Mouse (Mus musculus) hindbrain, postnatal 0 days (tissue): ENCODE results near the gene Was. TPM values are rescaled to one million over a fixed set of nuclear protein-coding genes. Genes with fewer than 3 reads are reported as not detected.
"Not testable (repeated sequence)": the region's sequence is repeated elsewhere in the genome, so short reads cannot be mapped to it uniquely, and the experiment has no call there.

Source experiments
- ATAC-seq: fragments of 200-750 bp; cut with Nextera tagmentation; 2 replicates; pipeline ENCODE4 v1.8.0; 2017; ENCODE audit warnings: mild to moderate bottlenecking, moderate TSS enrichment, moderate library complexity
- DNase-seq: peaks from one replicate; pipeline ENCODE4 v3.0.0-alpha.2; 2015; ENCODE audit warnings: low spot score
- H3K27ac ChIP-seq: fragments of 300-500 bp; sonication (generic); 2 replicates; pipeline ENCODE4 v1.5.1; 2014; ENCODE audit warnings: mild to moderate bottlenecking
- H3K27me3 ChIP-seq: fragments of 300-500 bp; sonication (generic); 2 replicates; pipeline ENCODE4 v1.6.1; 2014; ENCODE audit warnings: low read length, mixed read lengths; ENCODE audit not compliant: insufficient read depth
- H3K36me3 ChIP-seq: fragments of 300-500 bp; sonication (generic); 2 replicates; pipeline ENCODE4 v1.6.1; 2014; ENCODE audit warnings: low read length, mixed read lengths; ENCODE audit not compliant: insufficient read depth
- H3K4me1 ChIP-seq: fragments of 300-500 bp; sonication (generic); 2 replicates; pipeline ENCODE4 v1.6.1; 2014; ENCODE audit warnings: antibody characterized with exemption, low read length, mixed read lengths; ENCODE audit not compliant: insufficient read depth
- H3K4me2 ChIP-seq: fragments of 300-500 bp; sonication (generic); 2 replicates; pipeline ENCODE4 v1.6.1; 2014; ENCODE audit warnings: low read depth, mild to moderate bottlenecking, low read length, moderate library complexity, mixed read lengths
- H3K4me3 ChIP-seq: fragments of 300-500 bp; sonication (generic); 2 replicates; pipeline ENCODE4 v1.5.1; 2014; ENCODE audit warnings: low read length
- H3K9ac ChIP-seq: fragments of 300-500 bp; sonication (generic); replicated peaks from 2 replicates; pipeline ENCODE4 v1.6.1; 2014; ENCODE audit warnings: mild to moderate bottlenecking, low read length, moderate library complexity, mixed read lengths
- H3K9me3 ChIP-seq: fragments of 300-500 bp; sonication (generic); 2 replicates; pipeline ENCODE4 v1.6.1; 2016; ENCODE audit warnings: low read length, mixed read lengths
- CTCF ChIP-seq: IDR thresholded peaks from 2 replicates; pipeline ENCODE4 v1.5.1; 2016; ENCODE audit warnings: antibody characterized with exemption, control low read depth, low read depth
- WGBS: fragments of 180-500 bp; shearing (Covaris S2); extraction: QIAGEN DNeasy Blood & Tissue Kit; methylation state at CpG from one replicate; pipeline ENCODE4 v1.1.7; 2014; 5-methylcytosine and 5-hydroxymethylcytosine counted together
- polyA plus RNA-seq: library from polyadenylated mRNA; unstranded; fragments of >200 nt; fragmentation: Nextera tagmentation; extraction: Ambion mirVana; gene quantifications from 2 replicates; pipeline ENCODE4 v1.2.1, GENCODE M21; 2015
- total RNA-seq: library from RNA; depleted of rRNA; stranded (reverse); fragments of >200 nt; gene quantifications from 2 replicates; pipeline ENCODE4 v1.2.3, GENCODE M21; 2014; rRNA removed

Gene Was
- total and polyA plus RNA-seq, 2 experiments from 2014 or later: 0.11 to 0.99 TPM

- ATAC-seq: no peak; the same call in 1 of the 2 replicates
- H3K9ac ChIP-seq: peak overlapping the region; percentile 35; the same call in 1 of the 2 replicates
Observed at GRCm38 (mm10) chrX:8075104-8075503, 15.2 kb downstream of the Was start.

GRCm38 (mm10) chrX:8074430-8075014, 15.8 kb downstream of the Was start, which contains the start of gene Suv39h1:
Suv39h1 (minus strand) TSS chrX:8074760.
- WGBS: 35% methylated on average over 45 of the region's 46 CpGs

More at GRCm38 (mm10) chrX:8075104-8075503, 15.2 kb downstream of the Was start:
- H3K36me3 ChIP-seq: no peaks in the 10 kb centered on the region
- peak overlapping the region; percentile 73 for H3K27ac ChIP-seq
- TF ChIP-seq CTCF: no peak
- DNase-seq: peak; percentile 1
- H3K27me3 ChIP-seq: no peaks in the 10 kb centered on the region
- no peaks in the 10 kb centered on the region for H3K9me3 ChIP-seq
- no peaks in the 10 kb centered on the region for H3K4me1 ChIP-seq
- 41% methylated on average over 3 of the region's 3 CpGs for WGBS
- H3K4me3 ChIP-seq: peak overlapping the region; percentile 56
- peak overlapping the region; percentile 58 for H3K4me2 ChIP-seq

GRCm38 (mm10) chrX:8073881-8074429, 16.3 kb downstream of the Was start:
- Histone ChIP-seq H3K4me3 (peak overlapping the region; percentile 56), H3K36me3 (no peaks in the 10 kb centered on the region), H3K9ac (peak overlapping the region; percentile 55), H3K9me3 (no peaks in the 10 kb centered on the region), H3K27ac (peak overlapping the region; percentile 86), H3K4me1 (no peaks in the 10 kb centered on the region), H3K4me2 (peak overlapping the region; percentile 54), H3K27me3 (no peaks in the 10 kb centered on the region)
- peak; percentile 24; the same call in 1 of the 2 replicates for ATAC-seq
- WGBS: 21% methylated on average over 60 of the region's 64 CpGs
- no peak for TF ChIP-seq CTCF
- peak; percentile 70 for DNase-seq

More at GRCm38 (mm10) chrX:8074430-8075014, 15.8 kb downstream of the Was start, which contains the start of gene Suv39h1:
- peak within 1 kb of the TSS; percentile 58 for H3K4me2 ChIP-seq
- H3K9me3 ChIP-seq: no peaks in the 10 kb centered on the region
- no peaks in the 10 kb centered on the region for H3K36me3 ChIP-seq
- peak within 1 kb of the TSS; percentile 55 for H3K9ac ChIP-seq
- TF ChIP-seq CTCF: no peak
- ATAC-seq (peak; percentile 98), DNase-seq (peak; percentile 97)
- H3K4me1 ChIP-seq: no peaks in the 10 kb centered on the region
- peak within 1 kb of the TSS; percentile 86 for H3K27ac ChIP-seq
- no peaks in the 10 kb centered on the region for H3K27me3 ChIP-seq
- H3K4me3 ChIP-seq: peak within 1 kb of the TSS; percentile 56

GRCm38 (mm10) chrX:8069166-8069565, 21.1 kb downstream of the Was start:
- TF ChIP-seq CTCF: no peak
- Histone ChIP-seq H3K9me3 (no peaks in the 10 kb centered on the region), H3K36me3 (0 out of 2 replicates have a peak, but pooled peaks cover 3% of the 10 kb centered on the region), H3K4me1 (no peaks in the 10 kb centered on the region), H3K27me3 (no peaks in the 10 kb centered on the region), H3K4me3 (no peak overlapping the region), H3K27ac (no peak overlapping the region), H3K9ac (no peak overlapping the region), H3K4me2 (no peak overlapping the region)
- no peak for DNase-seq
- WGBS: 100% methylated on average over 1 of the region's 1 CpGs
- no peak for ATAC-seq

GRCm38 (mm10) chrX:8051044-8051781, 39.1 kb downstream of the Was start:
- H3K36me3 ChIP-seq, H3K4me3 ChIP-seq, ATAC-seq, H3K4me2 ChIP-seq, H3K9ac ChIP-seq, H3K27ac ChIP-seq, DNase-seq, H3K27me3 ChIP-seq, H3K4me1 ChIP-seq, H3K9me3 ChIP-seq: not testable (repeated sequence)
- 77% methylated on average over 7 of the region's 8 CpGs for WGBS

- WGBS: 89% methylated on average over 1 of the region's 1 CpGs
- H3K4me1 ChIP-seq: no peaks in the 10 kb centered on the region
Observed at GRCm38 (mm10) chrX:8033009-8033408, 57.3 kb downstream of the Was start.

More at GRCm38 (mm10) chrX:8033009-8033408, 57.3 kb downstream of the Was start:
- Histone ChIP-seq H3K4me2 (no peak overlapping the region), H3K4me3 (no peak overlapping the region), H3K27me3 (no peaks in the 10 kb centered on the region), H3K36me3 (no peaks in the 10 kb centered on the region), H3K9ac (no peak overlapping the region), H3K9me3 (no peaks in the 10 kb centered on the region), H3K27ac (no peak overlapping the region)
- DNase-seq (no peak), ATAC-seq (no peak)
- TF ChIP-seq CTCF: no peak

Other genes starting within 250 kb of the Was start
- 64.9 and 75.8 TPM in 2 replicates for gene Otud5, start 249.1 kb downstream of the Was start, total RNA-seq
- gene Otud5, start 249.1 kb downstream of the Was start, polyA plus RNA-seq: 36.8 and 37.3 TPM in 2 replicates
- 13.9 and 18.3 TPM in 2 replicates for gene Pim2, start 212.2 kb downstream of the Was start, total RNA-seq
- gene Pim2, start 212.2 kb downstream of the Was start, polyA plus RNA-seq: 20.8 and 22.3 TPM in 2 replicates
- gene Slc35a2, start 206.5 kb downstream of the Was start, total RNA-seq: 38.0 and 61.0 TPM in 2 replicates
- gene Slc35a2, start 206.5 kb downstream of the Was start, polyA plus RNA-seq: 43.7 and 46.2 TPM in 2 replicates
- gene Pqbp1, start 191.2 kb downstream of the Was start, total RNA-seq: 83.8 and 100 TPM in 2 replicates
- gene Pqbp1, start 191.2 kb downstream of the Was start, polyA plus RNA-seq: 200 and 201 TPM in 2 replicates
- 37.3 and 47.4 TPM in 2 replicates for gene Timm17b, start 191.1 kb downstream of the Was start, total RNA-seq
- 125 and 133 TPM in 2 replicates for gene Timm17b, start 191.1 kb downstream of the Was start, polyA plus RNA-seq
- not detected in 2 replicates for gene Gm10491, start 182.7 kb downstream of the Was start, total RNA-seq
- not detected in 2 replicates for gene Gm10491, start 182.7 kb downstream of the Was start, polyA plus RNA-seq
- not detected in 2 replicates for gene Gm10490, start 181.0 kb downstream of the Was start, total RNA-seq
- gene Gm10490, start 181.0 kb downstream of the Was start, polyA plus RNA-seq: not detected in 2 replicates
- 124 and 154 TPM in 2 replicates for gene Pcsk1n, start 170.7 kb downstream of the Was start, total RNA-seq
- gene Pcsk1n, start 170.7 kb downstream of the Was start, polyA plus RNA-seq: 465 and 477 TPM in 2 replicates
- gene Eras, start 161.9 kb downstream of the Was start, total RNA-seq: not detected in 2 replicates
- not detected in 2 replicates for gene Eras, start 161.9 kb downstream of the Was start, polyA plus RNA-seq
- gene Hdac6, start 142.6 kb downstream of the Was start, total RNA-seq: 97.9 and 105 TPM in 2 replicates
- gene Hdac6, start 142.6 kb downstream of the Was start, polyA plus RNA-seq: 54.5 and 57.4 TPM in 2 replicates
- gene Gata1, start 112.4 kb downstream of the Was start, total RNA-seq: not detected in 2 replicates
- gene Gata1, start 112.4 kb downstream of the Was start, polyA plus RNA-seq: not detected in 2 replicates
- gene Glod5, start 72.0 kb downstream of the Was start, total RNA-seq: 1.9 TPM in 1 of 2 replicates, not detected in the other
- gene Glod5, start 72.0 kb downstream of the Was start, polyA plus RNA-seq: 0.38 and 1.2 TPM in 2 replicates
- gene Suv39h1, start 15.7 kb downstream of the Was start, total RNA-seq: 32.3 and 43.9 TPM in 2 replicates
- 34.1 and 35.2 TPM in 2 replicates for gene Suv39h1, start 15.7 kb downstream of the Was start, polyA plus RNA-seq
- gene Wdr13, start 42.4 kb upstream of the Was start, total RNA-seq: 377 and 393 TPM in 2 replicates
- gene Wdr13, start 42.4 kb upstream of the Was start, polyA plus RNA-seq: 53.9 and 55.1 TPM in 2 replicates
- 318 and 321 TPM in 2 replicates for gene Rbm3, start 55.4 kb upstream of the Was start, total RNA-seq
- gene Rbm3, start 55.4 kb upstream of the Was start, polyA plus RNA-seq: 496 and 521 TPM in 2 replicates
- 19.9 and 24.6 TPM in 2 replicates for gene Tbc1d25, start 85.7 kb upstream of the Was start, total RNA-seq
- 15.8 and 17.4 TPM in 2 replicates for gene Tbc1d25, start 85.7 kb upstream of the Was start, polyA plus RNA-seq
- gene Ebp, start 103.0 kb upstream of the Was start, total RNA-seq: 25.2 and 41.3 TPM in 2 replicates
- gene Ebp, start 103.0 kb upstream of the Was start, polyA plus RNA-seq: 29.8 and 30.2 TPM in 2 replicates
- 60.8 and 68.4 TPM in 2 replicates for gene Porcn, start 116.0 kb upstream of the Was start, total RNA-seq
- 49.2 and 49.3 TPM in 2 replicates for gene Porcn, start 116.0 kb upstream of the Was start, polyA plus RNA-seq
- 44.4 and 45.6 TPM in 2 replicates for gene Ftsj1, start 161.9 kb upstream of the Was start, total RNA-seq
- gene Ftsj1, start 161.9 kb upstream of the Was start, polyA plus RNA-seq: 38.1 and 39.8 TPM in 2 replicates
- 23.8 and 26.8 TPM in 2 replicates for gene Slc38a5, start 180.6 kb upstream of the Was start, total RNA-seq
- gene Slc38a5, start 180.6 kb upstream of the Was start, polyA plus RNA-seq: 15.9 and 20.8 TPM in 2 replicates
- not detected in 2 replicates for gene Ssxb10, start 236.9 kb upstream of the Was start, total RNA-seq
- gene Ssxb10, start 236.9 kb upstream of the Was start, polyA plus RNA-seq: not detected in 2 replicates